Mouse (Mus musculus): ENCODE data around the gene Phf21a.

GRCm38 (mm10) chr2:92055101-92055813 lies 37.7 kb upstream of the Phf21a start:
- no peak for TF ChIP-seq CTCF (conservative IDR thresholded peaks at IDR 0.05; ENCODE audit: low read length)
- TF ChIP-seq NANOG (IDR thresholded peaks at IDR 0.05; ENCODE audit: borderline replicate concordance, low read length), result no peak

Measured in E14TG2a.4 (cell line).